Mouse (Mus musculus) lung, postnatal 14 days (tissue): ENCODE results near the gene Dock1.

Experiments
- DNase-seq: peaks from one replicate; pipeline ENCODE4 v3.0.0; 2021

Dock1 gene

DNA sequence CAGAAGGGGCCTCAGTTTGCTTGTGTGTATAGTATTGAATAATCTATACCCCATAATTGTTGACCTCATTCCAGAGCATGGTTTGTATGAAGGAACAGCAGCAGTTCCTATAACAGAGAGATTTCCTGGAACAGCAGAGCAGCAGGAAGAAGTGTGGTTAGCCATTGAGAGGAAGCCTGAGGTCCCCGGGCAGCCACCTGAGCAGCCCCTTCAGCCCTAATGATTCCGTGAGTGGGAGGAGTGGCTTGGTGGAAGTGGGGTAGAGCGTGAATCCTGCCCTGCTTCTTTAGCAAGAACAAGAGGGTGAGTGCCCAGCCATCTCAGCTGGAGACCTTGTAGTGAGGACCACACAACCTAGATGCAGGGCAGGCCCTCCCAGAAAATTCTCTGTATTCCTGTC lies 398.4 kb downstream of the Dock1 start:
- DNase-seq = no peak

- no peak for DNase-seq
These were observed 406.4 kb downstream of the Dock1 start for GRCm38 (mm10) chr7:135076904-135077303.

DNA sequence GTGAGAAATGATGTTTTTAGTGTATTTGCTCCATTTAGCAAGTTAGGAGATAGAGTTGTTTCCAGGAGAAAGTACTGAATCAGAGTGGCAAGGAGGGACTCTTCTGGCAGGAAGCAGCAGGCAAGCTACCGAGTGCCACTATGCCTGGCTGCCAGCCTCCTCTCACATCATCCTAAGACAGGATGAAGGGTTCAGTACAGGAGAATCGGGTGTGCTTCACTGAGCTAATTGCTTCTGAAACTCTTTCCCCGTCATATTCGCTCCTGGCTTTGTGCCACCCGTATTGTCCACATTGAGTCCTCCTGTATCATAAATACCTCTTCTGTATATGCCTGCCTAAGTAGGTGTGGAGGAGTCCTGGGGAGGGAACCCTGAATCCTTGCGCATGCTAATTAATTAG lies 406.9 kb downstream of the Dock1 start:
- DNase-seq = no peak

- DNase-seq = no peak
These were observed 407.4 kb downstream of the Dock1 start for GRCm38 (mm10) chr7:135077806-135078205.

- no peak for DNase-seq
These were observed 413.0 kb downstream of the Dock1 start for GRCm38 (mm10) chr7:135083421-135083820.

GRCm38 (mm10) chr7:135084069-135084468 lies 413.6 kb downstream of the Dock1 start:
- no peak for DNase-seq

DNA sequence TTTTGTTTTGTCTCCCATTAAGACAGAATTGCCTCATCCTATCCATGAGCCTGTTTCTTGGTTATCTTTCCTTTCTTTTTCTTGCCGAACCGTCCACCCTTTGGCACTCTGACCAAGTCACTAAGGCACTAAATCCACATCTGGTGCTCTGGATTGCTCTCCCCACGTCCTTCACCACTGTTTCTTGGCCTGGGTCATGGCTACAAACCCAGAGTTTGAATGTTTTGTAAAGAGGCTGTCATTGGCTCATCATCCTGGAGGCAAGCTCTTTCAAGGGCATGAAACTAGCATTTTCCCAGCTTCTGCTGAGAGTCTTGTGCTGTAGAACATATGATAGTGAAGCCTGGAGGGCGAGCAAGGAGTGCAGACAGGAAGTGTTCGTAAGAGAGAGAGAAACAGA lies 416.1 kb downstream of the Dock1 start:
- no peak for DNase-seq

- no peak for DNase-seq
These were observed 419.2 kb downstream of the Dock1 start for GRCm38 (mm10) chr7:135089626-135090025.

GRCm38 (mm10) chr7:135093851-135094250 lies 423.4 kb downstream of the Dock1 start:
- DNase-seq = no peak

DNA sequence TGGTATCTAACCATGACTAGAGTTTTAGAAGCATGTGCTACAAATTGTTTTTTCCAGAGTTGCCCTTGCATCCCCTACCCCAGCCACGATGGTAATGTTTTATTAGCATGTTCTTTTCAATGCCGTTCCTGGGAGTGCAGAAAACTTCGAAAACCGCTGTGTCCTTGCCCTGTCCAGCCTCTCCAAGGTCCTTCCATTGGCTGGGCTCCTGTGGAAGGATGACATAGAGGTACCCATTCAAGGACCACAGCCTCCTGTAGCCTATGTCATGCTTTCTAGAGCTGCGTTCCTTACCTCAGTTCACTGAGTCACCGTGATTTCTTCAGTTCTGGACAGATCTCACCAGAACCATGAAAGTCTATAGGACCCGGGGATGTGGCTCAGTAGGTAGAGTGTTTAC lies 431.5 kb downstream of the Dock1 start:
- no peak for DNase-seq

DNA sequence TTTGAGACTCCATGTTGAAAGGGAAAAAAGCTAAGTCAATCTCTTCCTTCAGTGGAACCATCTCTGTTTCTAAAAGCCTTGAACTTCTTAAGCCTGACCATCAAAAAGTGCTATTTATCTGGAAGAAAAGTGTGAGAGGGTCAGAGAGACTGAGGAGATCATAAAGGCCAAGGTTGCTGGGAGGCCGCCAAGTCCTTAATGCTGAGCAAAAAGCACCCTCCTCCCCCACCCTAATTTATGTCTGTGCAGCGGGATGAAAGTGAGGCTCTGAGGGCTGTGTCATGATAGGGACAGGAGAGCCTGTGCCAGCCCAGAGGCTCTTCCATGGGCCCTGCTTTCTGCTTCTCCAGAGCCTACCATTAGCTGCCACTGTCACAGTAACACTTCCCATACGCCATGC lies 436.1 kb downstream of the Dock1 start:
- no peak for DNase-seq

- no peak for DNase-seq
These were observed 439.9 kb downstream of the Dock1 start for GRCm38 (mm10) chr7:135110307-135110706.

GRCm38 (mm10) chr7:135125296-135126065 lies 455.0 kb downstream of the Dock1 start:
- peak; percentile 5 for DNase-seq

- DNase-seq = peak; percentile 3
These were observed 462.0 kb downstream of the Dock1 start for GRCm38 (mm10) chr7:135132461-135132860.

GRCm38 (mm10) chr7:135134619-135135018 lies 464.2 kb downstream of the Dock1 start:
- DNase-seq = no peak

DNA sequence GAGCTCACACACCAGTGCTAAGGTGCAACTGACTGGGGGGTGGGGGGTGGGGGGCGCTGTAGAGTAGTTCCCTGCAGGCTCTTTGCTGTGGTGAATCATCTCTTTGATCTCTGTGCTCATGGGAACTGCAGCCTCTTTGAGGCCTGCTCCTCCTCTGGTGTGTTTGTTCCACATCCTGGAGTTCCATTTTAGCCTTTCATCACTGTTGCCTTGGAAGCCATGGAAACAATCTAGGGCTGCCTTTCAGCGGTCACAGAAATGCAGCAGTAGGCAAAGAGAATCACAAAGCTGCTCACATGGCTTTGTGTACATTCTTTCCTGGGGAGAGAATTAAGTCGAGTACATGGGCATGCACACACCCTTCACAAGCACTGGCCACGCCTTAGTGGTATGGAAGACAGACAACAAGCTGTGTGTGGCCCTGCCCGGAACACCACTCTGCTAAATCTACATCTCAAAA lies 468.7 kb downstream of the Dock1 start:
- DNase-seq = no peak

DNA sequence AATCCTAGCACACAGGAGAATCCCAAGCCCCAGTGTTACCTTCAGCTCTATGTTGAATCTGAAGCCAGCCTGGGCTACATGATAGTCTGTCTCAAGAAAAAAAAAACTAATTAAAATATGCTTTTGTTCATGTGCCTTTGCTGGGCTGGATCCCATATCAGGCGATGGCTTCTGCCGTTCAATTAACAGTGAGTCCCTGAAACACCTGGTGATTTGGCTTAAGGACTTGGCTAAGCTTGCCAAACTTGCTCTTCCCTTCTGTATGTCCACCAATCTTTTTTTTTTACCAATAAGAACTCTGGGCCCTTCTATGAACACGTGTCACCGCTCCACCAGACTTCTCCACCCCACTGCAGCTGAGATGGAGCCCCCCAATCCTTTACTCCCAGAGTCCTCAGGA lies 474.3 kb downstream of the Dock1 start:
- no peak for DNase-seq

DNA sequence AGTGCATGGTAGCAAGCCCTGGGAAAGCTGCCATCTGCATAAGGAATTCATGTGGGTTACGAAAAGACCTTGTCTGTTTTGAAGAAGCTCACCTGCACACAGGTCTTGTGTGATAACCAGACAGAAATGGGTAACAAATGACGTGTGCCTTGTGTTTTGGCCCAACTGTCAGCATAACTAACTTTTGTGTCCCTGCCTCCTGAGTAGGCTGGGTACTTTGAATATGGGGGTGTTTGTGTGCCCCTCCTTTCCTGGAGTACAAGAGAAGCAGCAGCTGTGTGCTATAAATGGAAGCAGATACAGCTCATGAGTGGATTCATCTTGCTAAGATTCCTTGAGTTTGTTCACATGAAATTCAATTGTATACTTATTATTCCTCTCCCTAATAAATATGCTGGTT lies 480.5 kb downstream of the Dock1 start:
- DNase-seq = no peak

- DNase-seq = no peak
These were observed 487.1 kb downstream of the Dock1 start for GRCm38 (mm10) chr7:135157571-135157970.

DNA sequence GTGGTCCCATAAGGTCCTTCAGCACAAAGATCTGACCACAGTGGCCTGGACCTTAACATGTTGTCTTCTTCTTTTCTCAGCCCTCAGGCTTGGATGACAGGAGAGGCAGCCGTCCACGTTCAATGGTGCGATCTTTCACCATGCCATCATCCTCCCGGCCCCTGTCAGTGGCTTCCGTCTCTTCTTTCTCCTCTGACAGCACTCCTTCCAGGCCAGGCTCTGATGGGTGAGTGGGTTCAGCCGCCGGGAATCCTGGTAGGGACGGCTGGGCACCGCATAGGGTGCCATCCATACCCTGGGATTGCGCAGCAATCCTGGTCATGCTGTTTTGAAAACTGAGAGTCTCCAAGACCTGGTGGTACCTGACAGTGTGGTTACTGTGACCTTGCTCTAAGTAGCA lies 487.9 kb downstream of the Dock1 start:
- DNase-seq = no peak

GRCm38 (mm10) chr7:135159606-135160005 lies 489.2 kb downstream of the Dock1 start:
- no peak for DNase-seq

- peak; percentile 66 for DNase-seq
These were observed 494.7 kb downstream of the Dock1 start for GRCm38 (mm10) chr7:135165155-135165554.

- no peak for DNase-seq
These were observed 499.5 kb downstream of the Dock1 start for GRCm38 (mm10) chr7:135169936-135170335.

GRCm38 (mm10) chr7:135172219-135172618 lies 501.8 kb downstream of the Dock1 start:
- DNase-seq = no peak

DNA sequence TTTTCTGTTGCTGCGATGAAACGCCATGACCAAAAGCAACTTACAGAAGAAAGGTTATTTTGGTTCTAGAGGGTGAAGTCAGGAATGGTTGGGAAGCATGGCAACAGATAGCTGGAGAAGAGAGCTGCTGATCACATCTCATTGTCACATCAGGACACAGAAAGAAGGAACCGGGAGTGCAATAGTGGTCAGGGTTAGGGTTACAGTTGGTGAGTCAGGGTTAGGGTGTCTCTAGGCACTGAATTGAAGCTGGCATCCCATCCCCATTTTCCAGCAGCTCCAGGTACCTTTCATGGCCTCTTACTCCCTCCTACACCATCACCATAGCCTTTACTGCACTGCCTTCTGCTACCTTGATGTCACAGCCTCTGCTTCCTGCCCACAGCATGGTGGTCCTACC lies 523.7 kb downstream of the Dock1 start:
- DNase-seq = no peak
